8 mouse cellular contexts compared by ENCODE assay signal in the genomic region with DNA sequence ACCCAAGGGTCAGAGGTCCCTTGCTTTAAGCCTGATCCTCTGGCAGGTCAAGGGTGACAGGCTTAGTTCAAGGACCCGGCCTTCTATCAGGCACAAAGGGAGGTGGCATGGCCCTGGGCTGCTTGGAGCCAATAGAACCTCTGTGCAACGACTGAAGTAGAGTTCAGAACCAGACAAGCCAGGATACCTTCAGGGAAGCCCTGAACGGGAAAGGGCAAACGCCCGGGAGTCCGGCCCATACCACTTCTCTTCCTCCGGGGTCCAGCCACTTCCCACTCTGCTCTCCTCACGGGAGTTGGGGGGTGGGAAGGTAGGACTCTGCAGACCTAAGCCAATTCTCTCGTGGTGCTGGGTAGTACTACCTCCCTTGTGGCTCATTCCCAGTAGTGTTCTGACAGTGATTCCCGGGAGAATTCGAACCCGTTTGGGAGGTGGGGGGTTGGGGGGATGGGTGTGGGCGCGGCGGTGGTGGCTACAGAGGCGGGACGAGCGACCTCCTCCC. TPM values are rescaled to one million over a fixed set of nuclear protein-coding genes. Genes with fewer than 3 reads are reported as not detected.
DNase-seq lines count a peak whose midpoint lies in the region; ATAC-seq and TF ChIP-seq lines count a peak whose summit lies in the region.

No protein-coding gene starts in this region.

- no peaks in the 10 kb centered on the region for H3K27me3 ChIP-seq in lung, postnatal 0 days (replicated peaks; ENCODE audit: insufficient read depth, low read length)
- H3K27me3 ChIP-seq in hindbrain, embryonic 12.5 days = no peaks in the 10 kb centered on the region
- H3K27me3 ChIP-seq in midbrain, embryonic 11.5 days (ENCODE audit: control insufficient read depth, insufficient read depth, low read length) = no peaks in the 10 kb centered on the region

- H3K9ac ChIP-seq in lung, postnatal 0 days (replicated peaks; ENCODE audit: low read depth) = peak overlapping the region; percentile 94
- H3K9ac ChIP-seq in hindbrain, embryonic 12.5 days = peak overlapping the region; percentile 100
- peak overlapping the region; percentile 99 for H3K9ac ChIP-seq in midbrain, embryonic 11.5 days (ENCODE audit: low read length)

- H3K9me3 ChIP-seq in lung, postnatal 0 days (ENCODE audit: low read length) = no peaks in the 10 kb centered on the region
- H3K9me3 ChIP-seq in hindbrain, embryonic 12.5 days (replicated peaks) = no peaks in the 10 kb centered on the region
- H3K9me3 ChIP-seq in midbrain, embryonic 11.5 days (ENCODE audit: control insufficient read depth, low read length) = no peaks in the 10 kb centered on the region

- no peak for TF ChIP-seq CTCF in lung, postnatal 0 days (IDR thresholded peaks at IDR 0.05)

- H3K4me2 ChIP-seq in lung, postnatal 0 days (replicated peaks; ENCODE audit: low read depth, low read length) = peak overlapping the region; percentile 94
- peak overlapping the region; percentile 97 for H3K4me2 ChIP-seq in hindbrain, embryonic 12.5 days (replicated peaks)
- peak overlapping the region; percentile 56 for H3K4me2 ChIP-seq in midbrain, embryonic 11.5 days

- no peak for ATAC-seq in lung, postnatal 0 days
- peak; percentile 47 for ATAC-seq in hindbrain, embryonic 12.5 days (ENCODE audit: low FRiP score)
- ATAC-seq in midbrain, embryonic 11.5 days (ENCODE audit: low FRiP score) = peak; percentile 26

- TF ChIP-seq EP300 in lung, postnatal 0 days (IDR thresholded peaks at IDR 0.05) = no peak

- no peak for DNase-seq in lung, postnatal 0 days (ENCODE audit: low spot score)
- DNase-seq in lung, adult 18-20 months = no peak
- DNase-seq in midbrain, embryonic 11.5 days (ENCODE audit: low spot score, missing footprints) = peak; percentile 92
- no peak for DNase-seq in ovary, postnatal 14 days (ENCODE audit: low spot score)
- DNase-seq in spleen, postnatal 36 days (ENCODE audit: low spot score in 2 of 2) = no peak
- DNase-seq in natural killer cell, adult 2 months (ENCODE audit: low spot score in 2 of 2) = no peak

- 0% methylated on average over 16 of the region's 18 CpGs for WGBS in lung, postnatal 0 days
- WGBS in hindbrain, embryonic 12.5 days = 2% methylated on average over 18 of the region's 18 CpGs
- under 1% methylated on average over 18 of the region's 18 CpGs for WGBS in midbrain, embryonic 11.5 days

- H3K36me3 ChIP-seq in lung, postnatal 0 days (ENCODE audit: insufficient read depth, low read length) = no peaks in the 10 kb centered on the region
- H3K36me3 ChIP-seq in hindbrain, embryonic 12.5 days = peaks cover 9% of the 10 kb centered on the region; the same call in 1 of the 2 replicates
- H3K36me3 ChIP-seq in midbrain, embryonic 11.5 days (ENCODE audit: control insufficient read depth, insufficient read depth, low read length) = no peaks in the 10 kb centered on the region

- peak overlapping the region; percentile 96 for H3K27ac ChIP-seq in lung, postnatal 0 days (ENCODE audit: low read length)
- H3K27ac ChIP-seq in brown adipose tissue, adult 24 weeks (replicated peaks; ENCODE audit: low read depth, low read length) = peak overlapping the region; percentile 59
- H3K27ac ChIP-seq in hindbrain, embryonic 12.5 days = peak overlapping the region; percentile 98
- 0 out of 2 replicates have a peak overlapping the region, but pooled peaks have one; percentile 95 for H3K27ac ChIP-seq in midbrain, embryonic 11.5 days (ENCODE audit: low read depth, low read length)

- peak overlapping the region; percentile 93 for H3K4me3 ChIP-seq in lung, postnatal 0 days (ENCODE audit: low read depth, low read length)
- peak overlapping the region; percentile 79 for H3K4me3 ChIP-seq in brown adipose tissue, adult 24 weeks (ENCODE audit: insufficient read depth, low read depth, low read length)
- H3K4me3 ChIP-seq in hindbrain, embryonic 12.5 days = peak overlapping the region; percentile 98
- peak overlapping the region; percentile 96 for H3K4me3 ChIP-seq in midbrain, embryonic 11.5 days (ENCODE audit: low read depth, low read length)

- peaks cover 34% of the 10 kb centered on the region for H3K4me1 ChIP-seq in lung, postnatal 0 days (ENCODE audit: insufficient read depth, low read depth, low read length)
- H3K4me1 ChIP-seq in brown adipose tissue, adult 24 weeks (ENCODE audit: control insufficient read depth, insufficient read depth, insufficient read length, low read length) = peaks cover 30% of the 10 kb centered on the region
- peaks cover 54% of the 10 kb centered on the region for H3K4me1 ChIP-seq in hindbrain, embryonic 12.5 days
- peaks cover 36% of the 10 kb centered on the region for H3K4me1 ChIP-seq in midbrain, embryonic 11.5 days (ENCODE audit: control insufficient read depth, insufficient read depth, low read length)

RNA-seq across cellular contexts. Expression of gene Csk, which starts 8.9 kb away (rescaled TPM):
- 25.6 and 27.3 TPM in 2 replicates for polyA plus RNA-seq in lung, postnatal 0 days (2015; fragmentation: Nextera tagmentation; extraction: Ambion mirVana)
- 16.3 and 16.8 TPM in 2 replicates for polyA plus RNA-seq in brown adipose tissue, adult 24 weeks (2012; ENCODE audit: insufficient read depth, insufficient read length, missing spikeins)
- 38.3 and 41.6 TPM in 2 replicates for polyA plus RNA-seq in hindbrain, embryonic 12.5 days (2016; fragmentation: Nextera tagmentation; extraction: Ambion mirVana)
- polyA plus RNA-seq in midbrain, embryonic 11.5 days (2014; fragmentation: Nextera tagmentation; extraction: Ambion mirVana) = 29.2 and 32.3 TPM in 2 replicates

RNA-seq across cellular contexts. Expression of gene Lman1l, which starts 23.9 kb away (rescaled TPM):
- polyA plus RNA-seq in lung, postnatal 0 days (2015; fragmentation: Nextera tagmentation; extraction: Ambion mirVana) = not detected in 2 replicates
- polyA plus RNA-seq in brown adipose tissue, adult 24 weeks (2012; ENCODE audit: insufficient read depth, insufficient read length, missing spikeins) = not detected in 2 replicates
- not detected in 2 replicates for polyA plus RNA-seq in hindbrain, embryonic 12.5 days (2016; fragmentation: Nextera tagmentation; extraction: Ambion mirVana)
- polyA plus RNA-seq in midbrain, embryonic 11.5 days (2014; fragmentation: Nextera tagmentation; extraction: Ambion mirVana) = 0.08 TPM in 1 of 2 replicates, not detected in the other

RNA-seq across cellular contexts. Expression of gene Cplx3, which starts 38.4 kb away (rescaled TPM):
- polyA plus RNA-seq in lung, postnatal 0 days (2015; fragmentation: Nextera tagmentation; extraction: Ambion mirVana) = not detected in 2 replicates
- not detected in 2 replicates for polyA plus RNA-seq in brown adipose tissue, adult 24 weeks (2012; ENCODE audit: insufficient read depth, insufficient read length, missing spikeins)
- 0.08 and 0.27 TPM in 2 replicates for polyA plus RNA-seq in hindbrain, embryonic 12.5 days (2016; fragmentation: Nextera tagmentation; extraction: Ambion mirVana)
- polyA plus RNA-seq in midbrain, embryonic 11.5 days (2014; fragmentation: Nextera tagmentation; extraction: Ambion mirVana) = 3.0 and 3.1 TPM in 2 replicates

RNA-seq across cellular contexts. Expression of gene Cyp1a2, which starts 39.0 kb away (rescaled TPM):
- 0.07 TPM in 1 of 2 replicates, not detected in the other for polyA plus RNA-seq in lung, postnatal 0 days (2015; fragmentation: Nextera tagmentation; extraction: Ambion mirVana)
- not detected in 2 replicates for polyA plus RNA-seq in brown adipose tissue, adult 24 weeks (2012; ENCODE audit: insufficient read depth, insufficient read length, missing spikeins)
- not detected in 2 replicates for polyA plus RNA-seq in hindbrain, embryonic 12.5 days (2016; fragmentation: Nextera tagmentation; extraction: Ambion mirVana)
- polyA plus RNA-seq in midbrain, embryonic 11.5 days (2014; fragmentation: Nextera tagmentation; extraction: Ambion mirVana) = not detected in 2 replicates

RNA-seq across cellular contexts. Expression of gene Cyp1a1, which starts 43.2 kb away (rescaled TPM):
- polyA plus RNA-seq in lung, postnatal 0 days (2015; fragmentation: Nextera tagmentation; extraction: Ambion mirVana) = 9.0 and 13.0 TPM in 2 replicates
- polyA plus RNA-seq in brown adipose tissue, adult 24 weeks (2012; ENCODE audit: insufficient read depth, insufficient read length, missing spikeins) = 2.6 and 4.5 TPM in 2 replicates
- 0.12 TPM in 1 of 2 replicates, not detected in the other for polyA plus RNA-seq in hindbrain, embryonic 12.5 days (2016; fragmentation: Nextera tagmentation; extraction: Ambion mirVana)
- not detected in 2 replicates for polyA plus RNA-seq in midbrain, embryonic 11.5 days (2014; fragmentation: Nextera tagmentation; extraction: Ambion mirVana)
